ENCODE assay signal across 8 mouse cellular contexts in the genomic region with DNA sequence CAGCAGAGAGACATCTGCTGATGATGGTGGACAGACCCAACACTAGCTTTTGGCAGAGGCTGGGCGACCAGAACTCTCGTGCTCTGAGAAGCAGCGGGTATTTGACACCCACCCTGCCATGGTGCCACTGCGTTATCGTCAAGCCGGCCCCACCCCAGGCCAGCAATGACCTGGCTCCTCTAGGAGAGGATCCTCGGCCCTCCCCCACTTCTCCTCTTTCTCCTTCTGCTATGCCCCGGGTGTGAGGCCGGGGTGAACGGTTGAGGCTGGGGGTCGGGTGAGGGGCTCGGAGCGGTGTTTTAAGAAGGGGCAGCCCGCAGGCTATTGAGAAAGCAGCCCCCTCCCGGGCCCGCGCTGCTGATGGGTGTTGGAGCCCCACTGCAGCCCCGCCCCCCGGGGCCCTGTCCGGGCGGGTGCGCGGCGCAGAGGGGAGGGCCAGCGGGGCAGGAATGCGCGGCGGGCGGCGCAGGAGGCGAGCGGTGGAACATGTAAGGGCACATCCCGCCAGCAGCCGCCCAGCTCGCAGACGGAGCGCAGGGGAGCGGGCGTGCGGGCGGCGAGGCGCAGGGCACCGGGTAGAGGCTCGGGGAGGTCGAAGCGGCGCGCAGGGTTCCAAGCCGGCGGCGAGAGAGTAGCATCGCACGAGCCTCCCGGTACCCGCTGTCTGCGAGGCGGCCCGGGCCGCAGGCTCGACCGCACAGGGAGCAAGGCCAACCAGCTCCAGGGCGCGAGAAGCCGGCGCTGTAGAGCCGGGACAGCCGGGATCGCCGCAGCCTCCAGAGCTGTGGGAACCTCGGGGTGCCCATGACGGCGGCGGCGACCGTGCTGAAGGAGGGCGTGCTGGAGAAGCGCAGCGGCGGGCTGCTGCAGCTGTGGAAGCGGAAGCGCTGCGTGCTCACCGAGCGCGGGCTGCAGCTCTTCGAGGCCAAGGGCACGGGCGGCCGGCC. TPM values are rescaled to one million over a fixed set of nuclear protein-coding genes. Genes with fewer than 3 reads are reported as not detected.
DNase-seq lines count a peak whose midpoint lies in the region; ATAC-seq and TF ChIP-seq lines count a peak whose summit lies in the region.

A gene (plus strand): TSS at position 475 of the 947 bp plus-strand sequence.

- ATAC-seq in granulocyte monocyte progenitor cell, adult 5-6 weeks (replicated peaks; ENCODE audit: poor library complexity, severe bottlenecking) = peak; percentile 82
- ATAC-seq in intestine, postnatal 0 days = peak; percentile 68
- ATAC-seq in limb, embryonic 12.5 days (ENCODE audit: insufficient number of reproducible peaks, insufficient read depth, low FRiP score, low TSS enrichment, low read depth) = peak; percentile 82
- peak; percentile 86 for ATAC-seq in midbrain, embryonic 13.5 days

- H3K4me2 ChIP-seq in intestine, postnatal 0 days (replicated peaks; ENCODE audit: low read depth) = peak within 1 kb of the TSS; percentile 91
- peak within 1 kb of the TSS; percentile 90 for H3K4me2 ChIP-seq in limb, embryonic 12.5 days
- peak within 1 kb of the TSS; percentile 95 for H3K4me2 ChIP-seq in midbrain, embryonic 13.5 days (replicated peaks)

- H3K27me3 ChIP-seq in intestine, postnatal 0 days (replicated peaks; ENCODE audit: control insufficient read depth, insufficient read depth, low read length) = peaks cover 6% of the 10 kb centered on the region; the same call in 1 of the 2 replicates
- peaks cover 11% of the 10 kb centered on the region for H3K27me3 ChIP-seq in limb, embryonic 12.5 days
- H3K27me3 ChIP-seq in midbrain, embryonic 13.5 days = peaks cover 18% of the 10 kb centered on the region

- H3K9ac ChIP-seq in intestine, postnatal 0 days (ENCODE audit: low read depth, low read length) = peak within 1 kb of the TSS; percentile 74
- H3K9ac ChIP-seq in limb, embryonic 12.5 days (replicated peaks) = peak within 1 kb of the TSS; percentile 90
- peak within 1 kb of the TSS; percentile 87 for H3K9ac ChIP-seq in midbrain, embryonic 13.5 days (replicated peaks)

- peak; percentile 14 for DNase-seq in cerebellum, adult 11 months
- DNase-seq in cerebellum, adult 11-12 months = no peak
- DNase-seq in embryo, embryonic 10.5 days (ENCODE audit: low spot score) = peak; percentile 77
- DNase-seq in spleen, postnatal 4 days (ENCODE audit: low spot score in 2 of 2) = peak; percentile 24 to 76

- H3K27ac ChIP-seq in intestine, postnatal 0 days (ENCODE audit: low read depth, low read length) = peak within 1 kb of the TSS; percentile 73
- peak within 1 kb of the TSS; percentile 89 for H3K27ac ChIP-seq in limb, embryonic 12.5 days
- H3K27ac ChIP-seq in midbrain, embryonic 13.5 days = peak within 1 kb of the TSS; percentile 67; the same call in 1 of the 2 replicates

- peak within 1 kb of the TSS; percentile 55 for H3K4me3 ChIP-seq in intestine, postnatal 0 days (ENCODE audit: low read depth, low read length)
- H3K4me3 ChIP-seq in limb, embryonic 12.5 days (replicated peaks) = peak within 1 kb of the TSS; percentile 72
- H3K4me3 ChIP-seq in midbrain, embryonic 13.5 days (replicated peaks) = peak within 1 kb of the TSS; percentile 56

- H3K36me3 ChIP-seq in intestine, postnatal 0 days (ENCODE audit: control insufficient read depth, insufficient read depth) = no peaks in the 10 kb centered on the region
- H3K36me3 ChIP-seq in limb, embryonic 12.5 days = peaks cover 17% of the 10 kb centered on the region
- H3K36me3 ChIP-seq in midbrain, embryonic 13.5 days = peaks cover 8% of the 10 kb centered on the region

- no peaks in the 10 kb centered on the region for H3K9me3 ChIP-seq in intestine, postnatal 0 days (ENCODE audit: control insufficient read depth)
- H3K9me3 ChIP-seq in limb, embryonic 12.5 days = no peaks in the 10 kb centered on the region
- no peaks in the 10 kb centered on the region for H3K9me3 ChIP-seq in midbrain, embryonic 13.5 days

- peak; percentile 14; the same call in 1 of the 2 replicates for TF ChIP-seq CTCF in intestine, postnatal 0 days (IDR thresholded peaks at IDR 0.05; ENCODE audit: low read depth)

- WGBS in intestine, postnatal 0 days = 2% methylated on average over 82 of the region's 90 CpGs
- 1% methylated on average over 90 of the region's 90 CpGs for WGBS in limb, embryonic 12.5 days
- under 1% methylated on average over 78 of the region's 90 CpGs for WGBS in midbrain, embryonic 13.5 days

- peaks cover 6% of the 10 kb centered on the region; the same call in 1 of the 2 replicates for H3K4me1 ChIP-seq in intestine, postnatal 0 days (replicated peaks; ENCODE audit: control insufficient read depth, insufficient read depth, low read length)
- H3K4me1 ChIP-seq in limb, embryonic 12.5 days (replicated peaks) = peaks cover 32% of the 10 kb centered on the region
- H3K4me1 ChIP-seq in midbrain, embryonic 13.5 days (replicated peaks) = peaks cover 26% of the 10 kb centered on the region

RNA-seq across cellular contexts. Expression of the gene that starts here (rescaled TPM):
- total RNA-seq in granulocyte monocyte progenitor cell, adult 5-6 weeks (2014; fragmentation: Nextera tagmentation) = 1.9 TPM in 1 of 2 replicates, not detected in the other
- total RNA-seq in granulocyte monocyte progenitor cell, adult 5-6 weeks (2017) = 0.17 and 1.0 TPM in 2 replicates
- 22.0 and 22.5 TPM in 2 replicates for polyA plus RNA-seq in intestine, postnatal 0 days (2015; fragmentation: Nextera tagmentation; extraction: Ambion mirVana)
- polyA plus RNA-seq in limb, embryonic 12.5 days (2016; fragmentation: Nextera tagmentation; extraction: Ambion mirVana) = 43.6 and 43.7 TPM in 2 replicates
- 12.5 and 14.8 TPM in 2 replicates for polyA plus RNA-seq in midbrain, embryonic 13.5 days (2015; fragmentation: Nextera tagmentation; extraction: Ambion mirVana)
